Mouse (Mus musculus): Measurements from ENCODE around the gene 9230112D13Rik. TPM values are rescaled to one million over a fixed set of nuclear protein-coding genes. Genes with fewer than 3 reads are reported as not detected.

The 9230112D13Rik gene
- total RNA-seq, 4 experiments from 2014 or later = not detected

DNA sequence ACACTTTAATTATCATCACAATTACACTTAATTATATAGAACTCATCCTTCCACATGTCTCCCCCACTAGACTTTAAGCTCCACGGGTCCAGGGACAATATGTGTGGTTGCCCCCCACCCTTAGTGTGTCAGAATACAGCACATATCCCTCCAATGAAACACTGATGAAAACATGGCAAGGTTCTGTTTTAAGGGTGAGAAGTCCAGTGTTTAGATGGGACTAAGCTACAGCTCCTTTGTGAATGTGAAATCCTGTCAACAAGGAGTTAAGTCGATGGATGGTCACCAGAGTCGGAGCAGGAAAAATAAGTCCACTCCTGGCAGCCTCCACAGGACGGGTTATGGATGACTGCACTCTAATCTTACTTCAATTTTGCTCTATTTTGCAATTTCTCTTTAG, 22.3 kb downstream of the 9230112D13Rik start:
- no peak for DNase-seq (ENCODE audit: low spot score in 2 of 2)

- no peak for DNase-seq (ENCODE audit: low spot score in 2 of 2)
These were observed 22.9 kb downstream of the 9230112D13Rik start for GRCm38 (mm10) chr14:34499664-34500063.

GRCm38 (mm10) chr14:34497346-34497745, 25.3 kb downstream of the 9230112D13Rik start:
- DNase-seq (ENCODE audit: low spot score in 2 of 2) = no peak

- no peak for DNase-seq (ENCODE audit: low spot score in 2 of 2)
These were observed 28.9 kb downstream of the 9230112D13Rik start for GRCm38 (mm10) chr14:34493682-34494081.

- no peak for DNase-seq (ENCODE audit: low spot score in 2 of 2)
These were observed 29.9 kb downstream of the 9230112D13Rik start for GRCm38 (mm10) chr14:34492688-34493087.

DNA sequence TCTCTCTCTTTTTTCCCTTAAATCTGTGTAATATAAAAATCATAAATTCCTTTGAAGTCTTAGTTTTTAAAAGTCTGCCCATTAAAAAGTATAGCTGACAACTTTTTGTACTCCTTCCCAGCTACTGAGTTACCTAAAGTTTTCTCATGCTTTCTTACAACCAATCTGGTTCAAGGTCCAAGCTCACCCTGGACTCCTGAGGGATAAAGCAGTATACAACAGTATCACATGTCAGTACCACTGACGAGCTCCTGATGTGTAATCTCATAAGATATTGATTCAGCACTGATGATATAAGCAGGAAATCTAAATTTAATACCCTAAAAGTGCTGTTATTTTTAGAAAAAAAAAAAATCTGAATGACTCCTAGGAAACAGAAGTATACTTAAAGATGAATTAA, 31.6 kb downstream of the 9230112D13Rik start:
- DNase-seq (ENCODE audit: low spot score in 2 of 2) = no peak

GRCm38 (mm10) chr14:34489928-34490327, 32.7 kb downstream of the 9230112D13Rik start:
- no peak for DNase-seq (ENCODE audit: low spot score in 2 of 2)

GRCm38 (mm10) chr14:34486169-34486568, 36.4 kb downstream of the 9230112D13Rik start:
- DNase-seq (ENCODE audit: low spot score in 2 of 2) = no peak

DNA sequence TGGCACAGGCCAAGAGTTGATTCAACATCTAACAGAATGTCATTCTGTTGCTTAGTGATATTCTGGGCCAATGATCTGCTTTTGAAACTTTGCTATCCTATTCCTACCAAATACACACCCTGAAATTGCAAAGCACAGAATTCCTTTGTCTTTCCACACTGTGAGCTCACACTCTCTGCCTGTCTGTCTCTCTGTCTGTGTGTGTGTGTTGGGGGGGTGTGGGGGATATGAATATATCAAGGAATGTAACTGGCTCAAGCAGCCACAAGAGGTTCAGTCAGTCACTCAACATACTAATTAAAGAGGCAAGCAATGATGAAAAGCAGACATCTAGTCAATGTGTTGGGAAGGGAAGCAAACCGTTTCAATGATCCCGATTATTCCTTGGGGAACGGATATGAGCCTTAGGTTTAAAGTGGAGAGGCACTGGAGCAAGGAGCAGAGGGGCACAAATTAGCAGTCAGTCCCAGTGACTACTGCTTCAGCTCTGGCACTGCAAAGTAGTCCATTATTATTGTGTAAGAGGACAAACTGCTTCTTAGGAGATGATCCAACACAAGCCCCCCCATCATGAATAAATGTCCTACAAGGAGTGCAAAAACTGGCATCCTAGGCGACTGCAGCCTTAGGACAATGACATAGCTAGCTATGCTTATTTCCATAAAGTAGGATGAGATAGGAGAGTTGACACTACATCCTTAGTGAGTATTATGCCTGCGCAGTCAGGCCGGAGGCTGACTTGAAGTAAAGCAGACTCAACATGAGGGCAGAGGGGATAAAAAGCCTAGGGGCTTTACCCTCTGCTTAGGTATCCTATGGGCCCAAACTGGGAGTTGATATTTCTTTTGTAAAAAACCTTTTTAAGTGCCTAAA, 38.9 kb downstream of the 9230112D13Rik start:
- DNase-seq (ENCODE audit: low spot score in 2 of 2) = no peak

- DNase-seq (ENCODE audit: low spot score in 2 of 2) = no peak
These were observed 51.0 kb downstream of the 9230112D13Rik start for GRCm38 (mm10) chr14:34471591-34471990.

GRCm38 (mm10) chr14:34466291-34466690, 56.3 kb downstream of the 9230112D13Rik start:
- no peak for DNase-seq (ENCODE audit: low spot score in 2 of 2)

Other genes with a start within 250 kb of the 9230112D13Rik start
- 10 to 100 TPM; 10.7 to 14.8 (median 13.2) TPM for gene Shld2, start 212.3 kb downstream of the 9230112D13Rik start, total RNA-seq (2022)
- gene Glud1, start 212.1 kb downstream of the 9230112D13Rik start, total RNA-seq (2022) = 100 to 1,000 TPM; 118 to 138 (median 133) TPM
- not detected for gene Fam25c, start 167.4 kb downstream of the 9230112D13Rik start, total RNA-seq (2022)
- 10 to 100 TPM in 2 of 4 experiments, 1 to 10 TPM in 2; 4.1 to 24.4 (median 9.9) TPM for gene Sncg, start 148.0 kb downstream of the 9230112D13Rik start, total RNA-seq (2022)
- gene Mmrn2, start 147.3 kb downstream of the 9230112D13Rik start, total RNA-seq (2022) = 1 to 10 TPM; 7.9 to 9.3 (median 9.0) TPM
- 10 to 100 TPM; 42.9 to 52.0 (median 48.1) TPM for gene Bmpr1a, start 19.5 kb downstream of the 9230112D13Rik start, total RNA-seq (2022)
- gene Ldb3, start 65.9 kb upstream of the 9230112D13Rik start, total RNA-seq (2022) = 1,000 to 10,000 TPM; 1,553 to 2,052 (median 1,838) TPM
- not detected for gene Opn4, start 77.3 kb upstream of the 9230112D13Rik start, total RNA-seq (2022)
- gene Wapl, start 151.1 kb upstream of the 9230112D13Rik start, total RNA-seq (2022) = 10 to 100 TPM; 39.1 to 42.1 (median 41.5) TPM

Data from gastrocnemius, adult 8-10 months (tissue).